Mouse (Mus musculus) spleen, adult 2 months (tissue): ENCODE measurements around the gene Pcbp1.

Source experiments
- CTCF ChIP-seq: fragments of 200-500 bp; IDR thresholded peaks from 2 replicates; pipeline ENCODE4 v1.5.1; 2011; ENCODE audit warnings: mild to moderate bottlenecking, inconsistent platforms; ENCODE audit not compliant: insufficient read depth, insufficient read length, insufficient replicate concordance; ENCODE audit errors: extremely low read depth
- POLR2A ChIP-seq: fragments of 200-500 bp; IDR thresholded peaks from 2 replicates; pipeline ENCODE4 v1.6.1; 2011; ENCODE audit warnings: low read depth, low read length, inconsistent platforms

GRCm38 (mm10) chr6:86543869-86544268, 17.7 kb upstream of the Pcbp1 start:
- TF ChIP-seq CTCF, result no peak
- TF ChIP-seq POLR2A, result no peak
